Mouse (Mus musculus) MEL (cell line): ENCODE results near the gene Zcchc14. TPM values are rescaled to one million over a fixed set of nuclear protein-coding genes. Genes with fewer than 3 reads are reported as not detected.

Experiments
- DNase-seq: peaks from one replicate; pipeline ENCODE4 v3.0.0; 2011; ENCODE audit warnings: low read depth, low spot score
- H3K27ac ChIP-seq: 2 replicates; pipeline ENCODE4 v1.5.1; 2012; ENCODE audit warnings: low read depth, mild to moderate bottlenecking, control low read depth, low read length, moderate library complexity; ENCODE audit not compliant: control insufficient read depth
- H3K27me3 ChIP-seq, 2 experiments: fragments of 150-350 bp in 1 of 2; sonication (generic) in 1 of 2; 2 replicates each; pipeline ENCODE4 v1.6.1; 2012; ENCODE audit warnings: low read length in 2 of 2, mild to moderate bottlenecking in 2 of 2, improper control_type of control experiment in 1 of 2, moderate library complexity in 1 of 2; ENCODE audit not compliant: insufficient read depth in 2 of 2, control insufficient read depth in 1 of 2
- H3K36me3 ChIP-seq, 2 experiments: 2 replicates each; pipeline ENCODE4 v1.6.1; 2012 to 2014; ENCODE audit warnings: low read length in 2 of 2, improper control_type of control experiment in 1 of 2, inconsistent platforms in 1 of 2, mild to moderate bottlenecking in 1 of 2; ENCODE audit not compliant: insufficient read depth in 2 of 2, control insufficient read depth in 1 of 2
- H3K4me1 ChIP-seq, 2 experiments: fragments of 150-350 bp in 1 of 2; sonication (generic) in 1 of 2; 2 replicates each; pipeline ENCODE4 v1.6.1; 2012; ENCODE audit warnings: low read length in 2 of 2, improper control_type of control experiment in 1 of 2, mild to moderate bottlenecking in 1 of 2; ENCODE audit not compliant: insufficient read depth in 2 of 2, control insufficient read depth in 1 of 2
- H3K4me3 ChIP-seq, 2 experiments: fragments of 150-350 bp in 1 of 2; sonication (generic) in 1 of 2; 2 replicates each; pipeline ENCODE4 v1.5.1; 2012; ENCODE audit warnings: low read depth in 2 of 2, low read length in 2 of 2, mild to moderate bottlenecking in 2 of 2, moderate library complexity in 2 of 2, control low read depth in 1 of 2, improper control_type of control experiment in 1 of 2; ENCODE audit not compliant: control insufficient read depth in 1 of 2, insufficient read depth in 1 of 2
- H3K79me2 ChIP-seq: 2 replicates; pipeline ENCODE4 v1.6.1; 2012; ENCODE audit warnings: mild to moderate bottlenecking, low read length, moderate library complexity; ENCODE audit not compliant: control insufficient read depth, poor library complexity, insufficient read depth
- H3K9ac ChIP-seq: 2 replicates; pipeline ENCODE4 v1.6.1; 2012; ENCODE audit warnings: low read depth, mild to moderate bottlenecking, control low read depth, low read length, moderate library complexity; ENCODE audit not compliant: control insufficient read depth, poor library complexity, severe bottlenecking
- H3K9me3 ChIP-seq: fragments of 150-350 bp; sonication (generic); replicated peaks from 2 replicates; pipeline ENCODE4 v1.6.1; 2012; ENCODE audit warnings: mild to moderate bottlenecking, low read length, improper control_type of control experiment, moderate library complexity; ENCODE audit not compliant: insufficient read depth
- CHD2 ChIP-seq: IDR thresholded peaks from 2 replicates; pipeline ENCODE4 v1.6.1; 2011; ENCODE audit warnings: low read length, improper control_type of control experiment
- E2F4 ChIP-seq: IDR thresholded peaks from 2 replicates; pipeline ENCODE4 v1.6.1; 2011; ENCODE audit warnings: low read depth, low read length, improper control_type of control experiment, borderline replicate concordance
- ELF1 ChIP-seq: IDR thresholded peaks from 2 replicates; pipeline ENCODE4 v1.6.1; 2014; ENCODE audit warnings: low read depth, mild to moderate bottlenecking, inconsistent platforms, low read length, improper control_type of control experiment, moderate library complexity
- EP300 ChIP-seq, 2 experiments: IDR thresholded peaks; 2 replicates each; pipeline ENCODE4 v1.6.1; 2011; ENCODE audit warnings: improper control_type of control experiment in 2 of 2, low read length in 2 of 2, low read depth in 1 of 2, mild to moderate bottlenecking in 1 of 2
- GATA1 ChIP-seq: IDR thresholded peaks from 2 replicates; pipeline ENCODE4 v1.6.1; 2011; ENCODE audit warnings: low read depth, low read length, improper control_type of control experiment
- HCFC1 ChIP-seq: IDR thresholded peaks from 2 replicates; pipeline ENCODE4 v1.6.1; 2012; ENCODE audit warnings: low read depth, mild to moderate bottlenecking, inconsistent platforms, low read length, improper control_type of control experiment, moderate library complexity
- KAT2A ChIP-seq: conservative IDR thresholded peaks from 2 replicates; pipeline ENCODE4 v1.6.1; 2012; ENCODE audit warnings: low read depth, low read length, improper control_type of control experiment, inconsistent platforms
- MAFK ChIP-seq: IDR thresholded peaks from 2 replicates; pipeline ENCODE4 v1.6.1; 2011; ENCODE audit warnings: low read depth, mild to moderate bottlenecking, low read length, improper control_type of control experiment, borderline replicate concordance
- MEF2A ChIP-seq: IDR thresholded peaks from 2 replicates; pipeline ENCODE4 v1.6.1; 2014; ENCODE audit warnings: low read depth, mild to moderate bottlenecking, inconsistent platforms, low read length, improper control_type of control experiment; ENCODE audit not compliant: poor library complexity, insufficient replicate concordance, severe bottlenecking; ENCODE audit errors: extremely low read depth
- MYB ChIP-seq: IDR thresholded peaks from 2 replicates; pipeline ENCODE4 v1.6.1; 2011; ENCODE audit warnings: mild to moderate bottlenecking, low read depth, low read length, improper control_type of control experiment
- MYC ChIP-seq: IDR thresholded peaks from 2 replicates; pipeline ENCODE4 v1.6.1; 2011; ENCODE audit warnings: low read depth, mild to moderate bottlenecking, low read length, improper control_type of control experiment, moderate library complexity
- NELFE ChIP-seq: IDR thresholded peaks from 2 replicates; pipeline ENCODE4 v1.6.1; 2011; ENCODE audit warnings: low read depth, low read length, improper control_type of control experiment
- POLR2AphosphoS2 ChIP-seq: IDR thresholded peaks from 2 replicates; pipeline ENCODE4 v1.6.1; 2011; ENCODE audit warnings: low read length, improper control_type of control experiment
- RAD21 ChIP-seq: IDR thresholded peaks from 2 replicates; pipeline ENCODE4 v1.6.1; 2011; ENCODE audit warnings: mild to moderate bottlenecking, low read depth, low read length, improper control_type of control experiment
- TAL1 ChIP-seq: IDR thresholded peaks from 2 replicates; pipeline ENCODE4 v1.6.1; 2012; ENCODE audit warnings: mild to moderate bottlenecking, inconsistent platforms, low read length, moderate library complexity, mixed read lengths
- TCF12 ChIP-seq: IDR thresholded peaks from 2 replicates; pipeline ENCODE4 v1.6.1; 2014; ENCODE audit warnings: low read depth, mild to moderate bottlenecking, inconsistent platforms, low read length, improper control_type of control experiment, moderate library complexity
- USF2 ChIP-seq, 2 experiments: IDR thresholded peaks; 2 replicates each; pipeline ENCODE4 v1.6.1; 2011 to 2012; ENCODE audit warnings: improper control_type of control experiment in 2 of 2, low read length in 2 of 2, borderline replicate concordance in 1 of 2, inconsistent platforms in 1 of 2, low read depth in 1 of 2, mild to moderate bottlenecking in 1 of 2; ENCODE audit not compliant: insufficient read depth in 1 of 2
- ZC3H11A ChIP-seq: IDR thresholded peaks from 2 replicates; pipeline ENCODE4 v1.6.1; 2012; ENCODE audit warnings: low read depth, mild to moderate bottlenecking, inconsistent platforms, low read length, improper control_type of control experiment
- ZKSCAN1 ChIP-seq: IDR thresholded peaks from 2 replicates; pipeline ENCODE4 v1.6.1; 2012; ENCODE audit warnings: low read depth, mild to moderate bottlenecking, inconsistent platforms, low read length, improper control_type of control experiment, moderate library complexity
- ZNF384 ChIP-seq: IDR thresholded peaks from 2 replicates; pipeline ENCODE4 v1.6.1; 2012; ENCODE audit warnings: low read depth, mild to moderate bottlenecking, inconsistent platforms, low read length, improper control_type of control experiment
- polyA plus RNA-seq, 2 experiments: library from polyadenylated mRNA; stranded (reverse) in 1 of 2; unstranded in 1 of 2; fragments of >175 nt in 1 of 2; fragments of >200 nt in 1 of 2; gene quantifications; 2 replicates each; pipeline versions ENCODE4 v1.2.1 to v1.2.4; 2012; ENCODE audit warnings: low replicate concordance in 2 of 2, low read depth in 1 of 2; ENCODE audit not compliant: insufficient read length in 2 of 2, insufficient read depth in 1 of 2, missing spikeins in 1 of 2
- total RNA-seq: library from RNA; depleted of rRNA; stranded (reverse); fragments of 300-350 nt; gene quantifications from 2 replicates; pipeline ENCODE4 v1.2.3, GENCODE M21; 2012

Zcchc14 gene
- total and polyA plus RNA-seq, 3 experiments, result 0.04 to 0.11 TPM; not detected in 1

- no peak for TF ChIP-seq ZNF384
- no peak for TF ChIP-seq USF2 (IDR thresholded peaks at IDR 0.05; ENCODE audit: borderline replicate concordance in 1 of 2, insufficient read depth in 1 of 2, low read depth in 1 of 2, low read length in 2 of 2)
Observed at GRCm38 (mm10) chr8:121559801-121560200, 92.9 kb downstream of the Zcchc14 start (continued).

DNA sequence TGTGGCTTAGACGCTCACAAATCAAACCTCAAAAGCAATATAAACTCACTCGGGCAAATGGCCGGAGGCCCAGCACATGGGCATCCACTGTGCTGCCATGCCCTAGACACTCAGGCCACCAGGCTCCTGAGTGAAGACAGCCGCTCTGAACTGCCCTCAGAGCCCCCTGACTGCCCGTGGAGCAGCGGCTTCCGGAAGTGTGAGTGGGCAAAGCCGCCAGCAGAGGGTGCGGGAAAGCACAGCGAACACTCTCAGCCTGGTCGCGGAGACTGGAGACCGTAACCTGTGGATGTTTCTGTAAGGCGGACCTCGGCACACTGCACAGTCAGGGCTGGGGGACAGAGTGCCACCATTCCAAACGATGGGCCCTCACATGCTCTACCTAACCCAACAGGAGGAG lies 94.2 kb downstream of the Zcchc14 start:
- no peaks in the 10 kb centered on the region for H3K9me3 ChIP-seq
- H3K27me3 ChIP-seq, result no peaks in the 10 kb centered on the region
- no peak overlapping the region for H3K27ac ChIP-seq
- no peak for DNase-seq
- no peak overlapping the region for H3K4me3 ChIP-seq
- TF ChIP-seq MYB, result no peak
- no peak for TF ChIP-seq CHD2
- no peak for TF ChIP-seq NELFE
- TF ChIP-seq TAL1, result no peak
- TF ChIP-seq EP300 (IDR thresholded peaks at IDR 0.05; ENCODE audit: low read depth in 1 of 2, low read length in 2 of 2), result no peak
- no peak for TF ChIP-seq ELF1
- no peak for TF ChIP-seq ZC3H11A
- TF ChIP-seq MEF2A, result no peak
- no peak for TF ChIP-seq RAD21
- TF ChIP-seq POLR2AphosphoS2, result no peak
- TF ChIP-seq E2F4, result no peak
- no peak for TF ChIP-seq MYC
- TF ChIP-seq MAFK, result no peak
- TF ChIP-seq ZKSCAN1, result no peak
- no peak for TF ChIP-seq KAT2A
- no peak for TF ChIP-seq ZNF384
- no peak for TF ChIP-seq HCFC1
- TF ChIP-seq GATA1, result no peak
- no peak for TF ChIP-seq TCF12
- H3K36me3 ChIP-seq, result no peaks in the 10 kb centered on the region; a peak in 1 of 4 replicates
- H3K4me1 ChIP-seq, result no peaks in the 10 kb centered on the region
- H3K79me2 ChIP-seq, result no peaks in the 10 kb centered on the region
- H3K9ac ChIP-seq, result no peak overlapping the region
